Mouse (Mus musculus) brain, embryonic 18.5 days (tissue): ENCODE results near the gene Zfp385b.

Experiments used
- DNase-seq: peaks from one replicate; pipeline ENCODE4 v3.0.0-alpha.2; 2012; ENCODE audit warnings: low read depth, low spot score

Zfp385b gene

DNA sequence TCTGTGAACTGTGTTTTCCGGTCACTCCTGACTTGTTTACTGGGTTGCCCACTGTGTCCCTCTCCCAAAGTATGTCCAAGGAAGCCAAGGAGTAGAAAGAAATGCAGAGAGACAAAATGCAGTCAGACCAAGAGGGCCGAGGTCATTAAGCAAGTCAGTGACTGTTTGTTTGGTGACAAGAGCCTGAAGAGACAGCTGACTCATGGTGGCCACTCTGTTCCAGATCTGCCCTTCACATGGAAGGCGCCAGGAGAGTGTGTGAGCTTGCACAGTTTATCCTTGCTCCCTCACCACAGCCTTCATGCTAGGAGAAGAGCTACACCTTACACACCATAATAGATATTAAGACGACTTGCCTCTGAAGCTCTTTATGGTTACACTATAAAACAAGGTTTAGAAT, 28.6 kb downstream of the Zfp385b start:
- no peak for DNase-seq

DNA sequence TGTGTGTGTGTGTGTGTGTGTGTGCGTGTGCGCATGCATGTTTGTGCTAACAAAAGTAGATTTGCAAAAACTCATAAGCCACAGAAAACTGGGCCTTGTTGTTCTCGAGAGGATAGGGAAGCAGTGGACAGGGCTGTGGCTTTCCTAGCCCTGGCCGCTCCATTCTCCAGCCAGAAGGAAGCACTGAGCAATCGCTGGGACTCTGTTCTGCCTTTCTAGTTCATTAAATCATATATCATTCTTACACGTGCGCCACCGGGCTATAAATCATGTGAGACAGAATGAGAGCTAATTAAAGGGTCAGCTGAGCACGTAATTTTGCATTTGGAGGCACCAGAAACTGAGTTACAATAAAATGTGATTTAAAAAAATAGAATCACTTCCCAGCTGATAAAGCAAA, 29.1 kb downstream of the Zfp385b start:
- DNase-seq, result no peak

DNA sequence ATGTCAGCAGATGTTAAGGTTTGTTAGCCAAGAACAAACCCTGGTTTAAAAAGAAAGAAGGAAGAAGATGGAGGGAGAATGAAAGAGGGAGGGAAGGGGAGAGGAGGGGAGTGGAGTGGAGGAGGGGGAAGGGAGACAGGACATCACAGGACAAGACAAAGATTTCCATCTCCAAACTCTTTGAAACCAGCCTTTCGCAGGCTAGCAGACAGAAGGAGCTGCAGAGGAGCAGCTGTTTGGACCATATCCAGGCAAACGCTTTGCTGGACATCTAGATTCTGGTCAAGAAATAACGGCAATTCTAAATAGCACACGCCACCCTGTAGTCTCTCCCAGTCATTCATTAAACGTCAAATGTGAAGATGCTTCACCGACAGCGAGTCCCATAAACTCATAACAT, 38.0 kb downstream of the Zfp385b start:
- no peak for DNase-seq

DNA sequence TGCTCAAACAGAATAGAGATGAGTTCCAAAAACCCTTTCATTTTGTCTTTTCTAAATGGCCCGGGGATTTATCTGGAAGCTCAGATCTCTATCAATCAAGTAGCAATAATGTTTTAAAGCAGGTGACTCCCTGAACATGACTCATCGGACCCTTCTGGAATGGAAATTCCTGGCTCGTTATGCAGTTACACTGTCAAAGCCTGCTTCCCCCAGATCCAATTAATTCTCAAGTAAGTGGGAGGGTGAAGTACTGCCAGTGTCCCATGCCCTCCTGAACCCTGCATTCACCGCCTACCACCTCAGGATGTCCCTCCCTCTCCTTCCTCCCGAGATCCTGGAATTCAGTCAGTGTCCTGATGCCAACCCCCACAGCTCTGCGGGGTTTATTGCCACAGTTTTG, 41.7 kb downstream of the Zfp385b start:
- no peak for DNase-seq

DNA sequence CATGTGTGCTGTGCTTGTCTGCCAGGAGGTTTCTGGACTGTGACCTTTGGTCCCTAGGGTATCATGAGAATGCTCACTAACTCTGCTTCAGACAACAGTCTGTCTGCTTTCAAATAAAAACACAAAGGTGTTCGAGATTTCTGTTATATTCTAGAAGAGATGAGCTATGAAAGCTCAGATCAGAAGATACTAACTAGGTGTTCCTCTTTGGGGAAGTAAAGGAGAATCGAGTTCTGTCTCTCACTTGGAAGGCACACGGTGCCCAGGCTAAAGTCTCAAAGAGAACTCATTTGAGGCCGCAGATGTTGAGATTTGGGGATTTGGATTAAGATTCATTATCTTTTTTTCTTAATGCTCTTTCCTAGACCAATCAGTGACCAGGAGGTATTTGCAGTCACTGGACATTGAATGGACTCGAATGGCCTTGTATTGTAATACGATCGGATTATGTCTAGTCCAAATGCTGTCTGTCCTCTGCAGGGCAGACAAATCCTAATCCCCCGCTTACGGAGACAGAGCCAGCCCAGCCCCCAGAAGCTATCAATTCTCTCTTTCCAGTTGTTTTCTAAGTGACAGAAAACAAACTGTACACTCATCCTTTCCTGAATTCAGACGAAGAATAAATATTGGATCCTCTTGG, 42.3 kb downstream of the Zfp385b start:
- no peak for DNase-seq

DNA sequence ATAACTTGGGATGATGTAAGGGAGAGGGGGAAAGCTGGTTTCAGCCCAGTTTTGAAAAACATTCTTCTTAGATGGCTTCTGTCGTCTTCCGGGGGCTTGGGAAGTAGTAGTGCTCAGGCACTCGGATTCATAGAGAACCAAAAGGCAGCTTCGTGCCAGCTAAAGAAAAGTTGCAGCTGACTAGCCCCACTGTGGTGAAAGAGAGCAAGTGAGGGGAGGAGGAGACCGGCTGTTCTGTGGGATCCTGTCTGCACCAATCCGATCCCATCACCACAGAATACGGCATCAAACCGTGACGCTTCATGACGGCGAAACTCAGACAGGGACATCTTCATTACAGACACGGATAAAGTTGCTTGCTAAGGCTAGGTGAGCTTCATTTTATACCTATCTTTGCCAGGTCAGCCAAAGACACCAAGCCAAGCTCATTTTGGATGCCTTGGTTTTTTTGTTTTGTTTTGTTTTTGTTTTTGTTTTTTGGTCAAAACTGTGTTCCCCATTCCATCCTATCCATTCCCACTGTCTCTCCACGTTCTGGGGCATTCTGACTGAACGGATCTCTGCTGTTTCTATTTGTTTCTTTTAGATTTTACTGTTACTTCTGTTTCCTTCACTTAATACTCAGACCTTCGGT, 44.1 kb downstream of the Zfp385b start:
- no peak for DNase-seq

DNA sequence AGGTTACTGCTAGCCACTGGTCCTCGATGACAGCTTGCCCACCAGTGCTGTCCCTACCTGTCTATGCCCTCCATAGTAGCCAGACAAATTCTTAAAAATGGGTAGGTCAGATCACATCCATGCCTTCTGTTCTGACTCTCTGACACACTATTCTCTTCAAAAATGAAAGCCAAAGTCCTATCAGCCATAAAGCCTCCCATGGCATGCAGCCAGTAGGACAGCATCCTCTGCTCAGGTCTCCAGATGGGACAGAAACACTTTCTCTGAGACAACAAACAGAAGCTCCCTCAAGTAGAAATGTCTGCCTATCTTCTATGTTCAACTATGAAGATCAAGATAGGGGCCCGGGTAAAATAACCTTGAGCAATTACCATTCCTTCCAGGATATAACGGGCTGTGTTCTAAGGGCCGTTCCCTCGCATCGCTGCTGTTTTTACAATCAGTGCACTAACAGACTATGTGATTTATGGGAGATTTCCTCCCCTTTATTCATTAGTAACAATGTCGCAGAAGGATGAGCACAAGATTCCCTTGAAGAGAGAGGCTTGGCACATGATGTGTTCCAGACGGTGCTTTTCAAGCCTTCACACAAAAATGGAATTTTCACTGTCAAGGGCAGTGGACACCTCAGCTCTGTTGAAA, 49.3 kb downstream of the Zfp385b start:
- no peak for DNase-seq

DNA sequence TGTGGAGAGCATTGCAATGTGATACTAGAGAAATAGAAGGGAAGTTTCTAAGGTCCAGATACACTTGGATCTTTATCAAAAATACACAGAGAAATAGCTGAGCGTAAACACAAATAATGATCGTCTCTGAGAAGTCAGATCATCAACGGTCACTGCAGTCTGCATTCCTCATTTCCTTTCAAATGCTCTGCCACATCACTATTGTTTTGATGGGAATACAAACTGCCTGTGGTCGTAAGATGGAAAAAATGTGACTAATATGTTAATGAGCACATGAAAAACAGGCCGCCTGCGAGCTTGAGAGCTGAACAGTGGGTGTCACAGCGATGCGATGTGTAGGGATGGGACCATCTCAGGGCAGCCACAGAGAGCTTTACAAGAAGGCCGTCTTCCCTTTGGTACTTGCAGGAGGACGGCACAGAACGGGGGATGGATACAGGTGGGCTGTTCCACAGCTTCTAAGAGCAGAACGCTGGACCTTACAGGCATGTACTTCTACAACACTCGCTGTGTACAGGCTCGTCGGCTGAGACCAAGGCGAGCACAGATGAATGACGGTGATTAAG, 51.0 kb downstream of the Zfp385b start:
- DNase-seq, result no peak

DNA sequence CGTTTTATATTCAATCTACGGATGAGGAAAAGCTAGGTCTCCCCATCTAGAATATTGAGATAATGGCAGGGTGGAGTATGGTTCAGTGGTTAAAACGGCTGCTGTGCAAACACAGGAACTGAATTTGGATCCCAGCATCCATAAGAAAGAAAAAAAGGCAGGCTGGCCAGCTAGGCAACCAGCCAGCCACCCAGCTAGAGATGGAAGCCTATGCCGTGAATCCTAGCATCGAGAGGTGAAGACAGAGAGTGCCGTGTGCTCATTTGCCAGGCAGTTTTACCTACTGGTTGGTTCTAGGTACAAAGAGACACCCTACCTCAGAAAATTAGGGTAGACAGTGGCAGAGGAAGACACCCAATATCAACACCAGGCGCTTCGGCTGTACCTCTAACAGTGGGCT, 57.5 kb downstream of the Zfp385b start:
- DNase-seq, result no peak

DNA sequence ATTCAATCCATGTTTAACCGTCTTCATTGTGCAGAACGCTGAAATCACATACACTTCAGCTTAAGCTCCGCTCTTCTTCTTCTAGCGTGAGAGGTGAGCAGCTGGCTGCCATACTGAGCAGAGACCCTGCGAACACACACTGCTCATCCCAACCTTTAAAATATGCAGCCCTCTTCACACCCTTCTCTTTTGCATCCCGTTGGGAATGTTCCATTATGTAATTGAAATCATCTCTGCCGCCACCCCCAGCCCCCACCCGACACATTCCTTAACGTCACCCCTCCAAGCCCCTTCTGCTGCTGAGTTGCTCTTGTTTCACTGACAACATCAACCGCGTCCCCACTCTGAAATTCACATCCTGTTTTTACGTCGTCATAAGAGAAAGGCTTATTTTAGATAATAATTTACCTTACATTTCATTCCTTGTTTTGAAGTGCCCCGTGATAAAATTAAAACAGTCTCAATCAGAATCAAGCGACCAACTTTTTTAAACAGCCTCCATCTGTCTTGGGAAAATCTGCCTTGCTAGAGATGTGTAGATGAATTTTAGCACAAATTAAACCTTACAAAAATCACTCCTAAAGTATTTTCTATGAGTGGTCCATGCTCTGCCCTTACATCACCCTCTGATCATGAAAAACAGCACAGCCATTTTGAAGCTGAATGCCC, 60.9 kb downstream of the Zfp385b start:
- DNase-seq, result peak; percentile 24

DNA sequence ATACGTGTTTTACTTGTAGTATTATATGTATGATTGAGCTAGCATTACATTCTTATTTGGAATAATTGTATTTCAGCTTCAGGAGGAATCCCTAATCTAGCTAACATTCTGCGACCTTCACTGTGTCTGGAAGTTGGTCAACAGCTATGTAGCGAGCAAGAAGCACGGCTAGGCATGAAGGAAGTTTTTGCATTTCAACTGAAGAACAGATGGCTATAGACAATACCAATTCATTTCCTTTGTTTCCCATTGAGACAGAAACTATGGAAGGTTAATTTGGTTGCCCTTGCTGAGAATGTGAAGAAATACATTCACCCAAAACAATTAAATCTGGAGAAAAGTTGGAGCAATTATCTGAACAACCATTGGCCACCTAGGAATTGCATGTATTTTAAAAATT, 66.9 kb downstream of the Zfp385b start:
- DNase-seq, result no peak

DNA sequence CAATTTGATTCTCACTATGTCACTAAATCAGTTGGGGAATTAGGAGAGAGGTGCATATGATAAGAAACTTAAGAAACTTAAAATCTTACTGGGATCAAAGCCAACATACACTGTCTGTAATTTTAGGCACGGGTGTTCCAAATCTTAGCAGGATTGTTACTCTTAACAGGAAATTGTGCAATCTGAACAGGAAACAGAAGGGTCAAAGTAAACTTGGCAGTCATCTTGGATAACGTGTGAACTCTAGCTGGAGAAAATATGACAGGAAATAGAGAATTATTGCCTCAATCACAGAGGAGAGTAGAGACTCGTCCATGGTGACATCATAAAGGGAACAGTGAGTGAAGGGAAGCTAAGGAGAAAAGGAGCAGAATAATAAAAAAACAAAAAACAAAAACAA, 69.8 kb downstream of the Zfp385b start:
- no peak for DNase-seq

DNA sequence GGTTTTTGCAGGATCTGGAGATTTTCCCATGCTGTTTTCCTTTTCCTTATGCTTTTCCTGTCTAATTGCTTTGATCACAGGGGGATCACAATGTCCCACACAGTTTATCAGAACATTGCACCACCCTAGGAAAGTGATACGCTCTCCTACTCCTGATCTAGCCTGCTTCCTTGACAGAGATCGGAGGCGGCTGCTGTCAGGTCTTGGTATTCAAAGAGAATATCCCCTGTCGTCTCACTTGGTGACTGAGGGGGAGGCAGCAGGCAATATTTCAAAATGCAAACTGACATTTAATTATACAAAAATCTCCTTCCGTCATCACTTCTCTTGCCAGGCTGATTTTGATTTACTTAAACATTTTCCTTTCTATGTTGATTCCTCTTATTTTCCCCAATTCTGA, 73.0 kb downstream of the Zfp385b start:
- DNase-seq, result no peak

DNA sequence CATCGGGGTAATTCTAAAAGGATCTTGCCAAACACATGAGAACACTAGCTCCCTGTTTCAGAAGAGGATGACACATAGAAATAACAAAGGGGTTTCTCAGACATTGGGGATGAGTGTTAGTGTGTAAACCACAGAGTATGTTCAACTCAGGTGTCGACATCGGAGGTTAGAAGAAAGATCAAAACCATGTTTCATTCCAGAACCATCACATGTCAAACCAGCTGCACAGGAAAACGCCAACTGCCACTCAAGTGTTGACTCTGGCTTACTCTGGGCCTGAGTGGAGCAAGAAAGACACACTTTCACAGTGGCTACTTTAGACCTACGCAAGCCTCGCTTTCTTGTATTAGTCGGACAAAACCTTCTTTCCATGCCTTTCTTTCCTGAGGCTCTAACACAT, 74.2 kb downstream of the Zfp385b start:
- DNase-seq, result no peak

DNA sequence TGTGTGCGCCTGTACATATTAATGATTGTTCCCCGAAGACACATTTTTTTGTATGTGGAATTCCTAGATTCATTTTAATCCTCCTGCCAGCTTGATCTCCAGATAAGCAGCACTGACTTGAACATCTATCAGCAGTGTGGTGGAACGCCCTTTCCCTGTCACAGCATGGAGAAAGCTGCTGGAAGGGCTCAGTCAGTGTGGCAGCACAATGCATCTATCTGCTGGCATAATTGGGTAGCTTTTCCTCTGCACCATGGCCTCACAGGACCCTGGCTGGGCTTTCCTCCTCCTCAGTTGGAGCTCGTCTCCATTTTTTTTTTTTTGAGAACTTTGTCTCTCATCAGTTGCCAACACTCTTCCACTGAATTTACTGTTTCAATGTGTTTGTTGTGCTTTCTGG, 77.1 kb downstream of the Zfp385b start:
- no peak for DNase-seq

DNA sequence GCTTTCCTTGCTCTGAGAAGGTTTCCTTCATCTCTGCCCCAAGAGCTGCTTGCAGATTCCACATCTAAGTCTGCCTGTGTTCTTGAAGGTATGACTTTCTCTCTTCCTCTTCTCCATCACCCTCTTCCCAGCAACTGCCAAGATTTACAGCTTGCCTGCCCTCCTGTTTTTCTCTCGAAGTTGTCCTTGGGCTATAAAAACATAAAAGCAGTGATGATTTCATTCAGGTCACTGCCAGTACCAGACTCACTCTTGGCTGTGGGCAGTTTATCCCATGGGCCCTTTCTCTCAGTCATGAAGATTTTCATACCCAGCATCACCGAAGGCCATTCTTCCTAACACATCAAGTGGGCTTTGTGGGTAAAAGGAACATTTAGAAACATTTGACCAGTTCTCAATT, 89.2 kb downstream of the Zfp385b start:
- DNase-seq, result no peak

DNA sequence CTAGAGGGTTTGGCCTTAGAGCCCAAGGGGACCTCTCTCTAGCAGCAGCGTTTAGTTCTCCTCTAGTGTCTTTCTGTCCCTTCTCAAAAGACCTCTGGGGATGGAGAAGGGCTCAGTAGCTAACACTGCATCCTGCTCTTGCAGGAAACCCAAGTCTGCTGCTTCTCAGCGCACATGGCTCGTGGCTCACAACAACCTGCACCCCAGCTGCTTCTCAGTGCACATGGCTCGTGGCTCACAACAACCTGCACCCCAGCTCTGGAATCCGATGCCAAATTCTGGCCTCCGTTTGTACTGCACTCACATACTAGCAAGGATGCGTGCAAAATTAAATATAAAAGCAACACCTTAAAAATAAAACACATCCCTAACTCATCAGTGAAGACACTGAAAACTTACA, 92.6 kb downstream of the Zfp385b start:
- no peak for DNase-seq

DNA sequence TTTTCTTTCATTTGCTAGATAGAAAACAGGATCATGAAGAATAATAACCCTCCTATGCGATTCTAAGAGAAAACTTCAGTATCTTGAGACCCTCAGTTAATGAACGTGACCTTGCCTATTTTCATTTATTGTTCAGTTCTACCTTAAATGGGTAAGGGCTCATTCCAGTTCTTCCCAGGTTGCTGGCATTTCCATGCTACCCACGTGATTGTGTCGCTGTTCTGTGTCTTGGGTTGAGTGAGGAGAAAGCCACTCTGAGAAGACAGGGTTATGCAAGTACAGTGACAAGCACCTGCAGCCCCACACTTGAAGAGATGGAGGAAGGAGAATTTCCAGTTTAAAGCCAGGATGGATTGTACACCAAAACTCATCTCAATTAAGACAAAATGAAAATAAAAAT, 98.6 kb downstream of the Zfp385b start:
- no peak for DNase-seq

DNA sequence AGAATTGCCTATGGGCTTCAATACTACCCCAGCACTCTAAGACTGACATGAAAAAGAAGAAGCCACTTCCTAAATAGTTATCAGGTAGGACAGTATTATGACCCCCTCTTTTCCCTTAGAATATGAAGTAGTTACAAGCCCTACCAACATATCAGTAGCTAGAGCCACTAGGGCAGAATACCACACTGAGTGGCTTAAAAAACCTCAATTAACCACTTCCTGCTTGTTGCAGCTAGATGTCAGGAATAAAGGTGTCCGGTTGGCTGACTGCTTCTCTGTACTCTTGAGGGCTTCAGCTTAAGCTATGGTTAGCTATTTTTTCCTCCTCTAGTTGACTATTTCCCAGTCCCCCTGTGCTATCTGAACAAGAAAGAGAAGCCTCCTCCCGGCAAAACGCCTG, 103.1 kb downstream of the Zfp385b start:
- no peak for DNase-seq

DNA sequence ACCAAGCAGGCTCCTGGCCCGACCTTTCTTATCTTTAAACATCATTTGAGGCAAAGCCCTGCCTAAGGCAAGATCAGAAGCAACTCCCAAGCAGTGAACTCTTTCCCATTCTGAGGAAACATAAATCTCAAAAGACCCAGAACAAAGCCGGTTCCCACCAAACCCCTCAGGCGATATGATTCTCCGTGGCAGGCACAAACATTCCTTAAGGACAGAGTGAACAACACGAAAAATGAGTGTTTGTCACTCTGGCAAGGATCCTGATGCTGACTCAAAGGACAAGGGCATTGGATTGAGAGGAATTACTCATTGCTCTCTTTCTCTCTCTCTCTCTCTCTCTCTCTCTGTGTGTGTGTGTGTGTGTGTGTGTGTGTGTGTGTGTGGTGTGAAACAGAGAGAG, 105.6 kb downstream of the Zfp385b start:
- DNase-seq, result no peak

DNA sequence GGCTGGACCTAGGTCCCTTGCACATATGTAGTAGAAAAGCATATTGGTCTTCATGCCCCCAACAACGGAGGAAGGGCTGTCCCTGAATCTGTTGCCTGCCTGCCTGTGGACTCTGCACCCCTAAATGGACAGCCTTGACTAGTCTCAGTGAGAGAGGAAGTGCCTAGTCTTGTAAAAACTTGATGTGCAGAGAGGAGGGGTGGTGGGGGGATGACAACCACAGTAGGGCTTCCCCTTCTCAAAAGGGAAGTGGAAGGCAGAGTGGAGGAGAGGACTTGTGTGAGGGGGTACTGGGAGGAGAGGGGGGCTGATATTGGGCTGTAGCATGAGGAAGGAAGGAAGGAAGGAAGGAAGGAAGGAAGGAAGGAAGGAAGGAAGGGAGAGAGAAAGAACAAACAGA, 107.7 kb downstream of the Zfp385b start:
- no peak for DNase-seq

DNA sequence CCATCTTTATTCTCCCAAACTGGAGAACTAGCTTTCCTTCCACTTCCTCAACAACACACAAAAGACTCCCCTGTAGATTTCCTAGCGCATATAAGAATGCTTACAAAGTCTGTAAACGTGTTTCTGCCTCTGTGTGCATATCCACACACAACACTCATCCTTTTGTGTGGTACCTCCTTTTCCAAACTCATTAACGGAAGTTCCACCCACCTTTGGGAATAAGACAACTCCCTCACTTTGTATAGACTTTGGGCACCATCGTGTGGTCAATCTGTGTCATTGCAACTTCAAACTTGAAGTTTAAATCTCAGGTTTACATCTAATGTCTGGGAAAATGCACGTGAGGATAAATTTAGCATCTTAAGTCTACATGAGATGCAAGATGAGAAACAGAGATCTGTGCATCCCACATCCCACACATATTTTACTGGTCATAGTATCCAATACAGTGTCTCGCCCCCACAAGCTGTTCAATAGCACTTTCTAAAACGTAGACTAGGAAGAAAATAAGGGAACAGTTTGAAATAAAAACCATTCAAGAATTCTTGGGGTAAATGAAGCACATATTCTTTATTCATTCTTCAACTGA, 110.1 kb downstream of the Zfp385b start:
- DNase-seq, result peak; percentile 40
